Mouse (Mus musculus) liver, adult 2 months (tissue): ENCODE results near the gene Cog5.

Source experiments
- CTCF ChIP-seq: fragments of 200-500 bp; IDR thresholded peaks from 2 replicates; pipeline ENCODE4 v1.5.1; 2011; ENCODE audit warnings: low read depth, low read length, control low read depth
- POLR2A ChIP-seq: fragments of 200-500 bp; IDR thresholded peaks from 2 replicates; pipeline ENCODE4 v1.6.1; 2011; ENCODE audit warnings: low read length, control low read depth; ENCODE audit not compliant: insufficient read depth; ENCODE audit errors: extremely low read depth

GRCm38 (mm10) chr12:31882736-31883135 lies 228.1 kb downstream of the Cog5 start:
- TF ChIP-seq CTCF (no peak), POLR2A (no peak)
